Mouse (Mus musculus) layer of hippocampus, postnatal 14 days (tissue): ENCODE results near the gene Eif3g. TPM values are rescaled to one million over a fixed set of nuclear protein-coding genes. Genes with fewer than 3 reads are reported as not detected.

Experiments used
- DNase-seq, 2 experiments: peaks; one replicate each; pipeline ENCODE4 v3.0.0; 2021 to 2022; ENCODE audit warnings: low spot score in 2 of 2, mixed read lengths in 1 of 2
- total RNA-seq, 2 experiments: library from RNA; stranded (reverse); gene quantifications; 2 replicates each; pipeline ENCODE4 v1.2.3; 2021

Eif3g gene
- total RNA-seq, 2 experiments from 2014 or later = 114 to 123 TPM

DNA sequence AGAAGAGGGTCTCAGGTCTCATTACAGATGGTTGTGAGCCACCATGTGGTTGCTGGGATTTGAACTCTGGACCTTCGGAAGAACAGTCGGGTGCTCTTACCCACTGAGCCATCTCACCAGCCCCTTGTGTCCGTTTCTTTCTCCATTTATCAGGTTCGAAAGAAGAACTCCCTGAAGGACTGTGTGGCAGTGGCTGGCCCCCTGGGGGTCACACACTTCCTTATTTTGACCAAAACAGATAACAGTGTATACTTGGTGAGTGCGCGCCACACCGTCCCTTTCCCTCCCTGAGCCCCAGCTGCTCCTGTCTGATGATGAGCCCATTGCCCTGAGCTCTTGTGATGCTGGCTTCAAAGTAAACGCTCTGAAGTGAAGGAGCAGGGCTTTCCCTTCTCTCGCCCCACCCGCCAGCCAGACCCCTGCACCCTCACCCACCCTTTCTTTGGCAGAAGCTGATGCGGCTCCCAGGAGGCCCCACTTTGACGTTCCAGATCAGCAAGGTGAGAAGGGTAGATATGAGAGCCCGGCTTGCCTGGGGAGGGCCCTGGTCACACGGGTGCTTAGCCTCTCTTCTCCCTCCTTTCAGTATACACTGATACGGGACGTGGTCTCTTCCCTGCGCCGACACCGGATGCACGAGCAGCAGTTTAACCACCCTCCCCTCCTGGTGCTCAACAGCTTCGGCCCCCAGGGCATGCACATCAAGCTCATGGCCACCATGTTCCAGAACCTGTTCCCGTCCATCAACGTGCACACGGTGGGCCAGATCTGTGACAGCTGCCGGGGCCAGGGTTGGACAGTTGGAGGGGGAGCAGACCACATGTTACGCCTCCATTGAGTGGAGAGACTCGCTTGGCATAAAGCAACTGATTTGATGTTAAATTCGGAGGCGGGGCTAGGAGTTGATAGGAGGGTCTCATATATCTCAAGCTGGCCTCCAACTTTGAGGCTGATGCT lies 9.0 kb downstream of the Eif3g start:
- no peak for DNase-seq

DNA sequence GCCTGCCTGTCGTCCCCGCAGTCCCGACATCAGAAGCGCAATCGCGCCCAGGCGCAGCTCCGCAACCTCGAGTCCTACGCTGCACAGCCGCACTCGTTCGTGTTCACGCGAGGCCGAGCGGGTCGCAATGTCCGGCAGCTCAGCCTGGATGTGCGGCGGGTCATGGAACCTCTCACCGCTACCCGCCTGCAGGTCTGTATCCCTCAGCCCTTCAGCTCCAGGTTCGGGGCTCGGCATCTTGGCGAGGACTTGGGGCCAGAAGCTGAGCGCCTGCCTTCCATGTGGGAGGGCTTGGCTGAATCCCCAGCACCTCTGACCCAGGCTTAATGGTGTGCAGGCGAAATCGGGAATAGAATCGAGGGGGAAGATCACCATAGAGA lies 10.0 kb downstream of the Eif3g start:
- no peak for DNase-seq

DNA sequence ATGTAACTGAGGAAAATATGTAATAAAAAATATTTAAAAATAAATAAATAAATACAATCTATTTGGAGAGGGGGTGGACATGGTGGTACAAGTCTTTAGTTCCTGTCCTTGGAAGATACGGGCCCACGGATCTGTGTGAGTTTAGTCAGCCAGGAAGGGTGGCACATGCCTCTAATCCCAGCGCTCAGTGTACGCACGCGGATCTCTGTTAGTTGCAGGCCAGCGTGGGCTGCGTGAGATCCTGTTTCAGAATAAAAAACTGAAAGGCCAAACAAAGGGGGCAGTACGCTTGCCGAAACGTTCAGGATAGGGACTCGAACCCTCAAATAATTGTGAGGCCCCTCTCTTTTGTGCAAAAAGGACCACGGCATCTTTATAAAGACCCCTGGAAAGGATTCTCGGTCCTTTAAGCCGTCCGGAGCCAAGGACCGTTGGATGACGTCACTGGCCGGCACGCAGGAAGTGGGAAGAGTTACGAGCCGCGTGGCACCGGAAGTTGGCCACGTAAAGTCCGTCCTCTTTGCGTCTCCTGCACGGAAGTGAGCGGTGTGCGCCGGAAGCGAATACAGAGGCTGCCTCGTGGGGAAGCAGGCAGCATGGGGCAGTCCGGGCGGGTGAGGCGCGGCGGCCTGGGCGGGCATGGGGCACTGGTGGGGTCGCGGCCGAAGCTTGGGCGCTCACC lies 10.6 kb downstream of the Eif3g start, which contains the start of gene Ppan:
TSS of gene Ppan (plus strand) at position 472 of the 682 bp plus-strand sequence.
- peak; percentile 95 to 97 for DNase-seq

- DNase-seq = no peak
These were observed 11.2 kb downstream of the Eif3g start for GRCm38 (mm10) chr9:20887191-20887590.

DNA sequence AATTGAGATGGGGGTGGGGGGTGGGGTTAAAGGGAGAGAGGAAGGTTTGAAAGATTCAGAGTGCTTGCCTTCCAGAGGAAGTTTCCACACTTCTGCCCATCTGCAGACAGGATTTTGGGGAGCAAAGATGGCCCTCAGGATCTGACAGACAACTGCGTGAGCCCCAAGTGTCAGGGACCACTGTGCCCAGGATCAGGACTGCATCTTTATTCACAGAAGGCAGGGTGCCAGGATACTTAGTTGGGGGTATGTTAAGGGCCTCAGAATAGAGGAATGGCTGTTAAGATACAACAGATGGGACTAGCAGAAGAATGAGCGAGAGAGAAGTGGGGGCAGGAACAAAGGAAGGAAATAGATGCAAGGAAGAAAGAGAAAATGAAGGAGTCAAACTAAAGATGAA lies 11.9 kb downstream of the Eif3g start:
- no peak for DNase-seq

GRCm38 (mm10) chr9:20879097-20879792 lies 19.2 kb downstream of the Eif3g start, which contains the start of gene Angptl6:
Gene Angptl6, minus strand, starts transcription at chr9:20879727.
- no peak for DNase-seq

DNA sequence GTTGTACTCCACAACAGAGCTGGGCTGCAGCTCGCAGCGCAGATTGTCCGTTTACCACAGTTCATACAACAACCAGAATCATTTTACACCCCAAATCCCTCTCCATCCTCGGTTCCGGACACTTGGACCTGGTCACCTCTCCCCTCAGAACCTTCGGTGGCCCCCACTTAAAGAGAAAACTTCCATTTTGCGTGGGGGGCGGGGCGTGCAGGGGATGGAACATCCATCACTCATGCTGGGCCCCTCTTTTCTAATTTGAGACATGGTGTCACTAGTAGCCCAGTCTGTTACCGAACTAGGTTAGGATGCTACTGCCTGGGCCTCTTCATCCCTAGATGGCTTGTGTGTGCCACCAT lies 19.7 kb downstream of the Eif3g start:
- DNase-seq = no peak

DNA sequence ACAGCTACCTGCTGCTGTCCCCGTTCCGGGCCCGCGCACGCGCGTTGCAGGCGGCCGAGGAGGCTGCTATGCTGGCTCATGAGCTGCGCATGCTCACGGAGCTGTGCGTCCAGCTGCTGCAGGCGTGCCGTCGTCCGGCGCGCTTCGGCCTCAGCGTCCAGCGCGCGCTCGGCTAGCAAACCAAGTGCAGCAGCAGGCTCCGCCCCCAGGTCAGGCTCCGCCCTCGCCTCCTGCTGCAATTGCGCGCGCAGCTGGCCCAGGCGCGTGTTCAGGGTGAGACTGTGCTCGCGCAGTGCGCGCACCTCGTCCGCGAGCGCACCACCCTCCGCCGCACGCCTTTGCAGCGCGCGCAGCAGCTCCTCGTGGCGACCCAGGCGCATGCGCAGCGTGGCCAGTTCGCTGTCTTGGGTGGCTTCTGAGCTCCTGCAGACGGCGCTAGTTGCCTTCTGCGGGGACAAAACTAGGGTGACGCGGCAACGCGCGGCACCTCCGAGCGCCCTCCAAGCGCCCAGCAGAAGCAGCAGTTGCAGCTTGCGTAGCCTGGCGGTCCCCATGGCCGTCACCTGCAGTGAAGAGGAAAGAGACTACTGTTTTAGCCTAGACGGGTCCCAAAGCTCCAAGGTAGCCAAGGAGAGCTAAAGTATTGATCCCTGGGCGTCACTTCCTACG lies 20.2 kb downstream of the Eif3g start:
- peak; percentile 99 for DNase-seq

DNA sequence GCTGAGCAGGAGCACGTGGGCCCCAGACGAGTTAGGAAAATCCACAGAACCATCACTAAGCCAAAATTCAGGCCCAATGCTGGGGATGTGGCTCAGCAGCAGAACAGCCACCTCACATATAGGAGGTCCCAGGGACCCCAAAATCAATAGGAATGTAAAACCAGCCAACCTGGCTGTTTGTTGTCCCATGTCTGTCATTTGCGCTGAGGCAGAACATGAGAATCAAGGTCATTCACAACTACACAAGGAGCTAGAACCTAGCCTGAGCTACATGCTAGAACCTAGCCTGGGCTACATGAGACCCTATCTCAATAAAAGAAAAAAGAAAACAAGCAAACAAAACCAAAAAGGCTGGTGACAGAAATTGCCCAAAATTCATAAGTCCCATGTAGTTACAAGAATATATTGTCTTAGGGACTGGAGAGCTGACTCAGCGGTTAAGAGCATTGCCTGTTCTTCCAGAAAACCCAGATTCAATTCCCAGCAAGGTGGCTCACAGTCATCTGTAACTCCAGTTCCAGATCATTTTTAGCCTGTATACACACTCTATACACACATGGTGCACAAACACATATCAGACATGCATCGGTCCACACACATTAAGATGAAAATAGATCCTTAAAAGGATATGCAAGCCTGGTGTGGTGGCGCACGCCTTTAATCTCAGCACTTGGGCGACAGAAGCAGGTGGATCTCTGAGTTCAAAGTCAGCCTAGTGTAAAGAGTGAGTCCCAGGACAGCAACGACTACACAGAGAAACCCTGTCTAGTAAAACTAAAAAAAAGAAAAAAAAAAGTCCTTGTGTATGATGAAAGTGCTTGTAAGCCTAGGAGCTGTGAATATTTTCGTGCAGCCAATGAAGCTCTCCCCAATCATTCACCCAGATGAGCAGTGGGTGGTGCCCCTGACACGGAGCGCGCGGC lies 21.0 kb downstream of the Eif3g start:
- no peak for DNase-seq

- DNase-seq = no peak
These were observed 21.9 kb downstream of the Eif3g start for GRCm38 (mm10) chr9:20876318-20877117.

DNA sequence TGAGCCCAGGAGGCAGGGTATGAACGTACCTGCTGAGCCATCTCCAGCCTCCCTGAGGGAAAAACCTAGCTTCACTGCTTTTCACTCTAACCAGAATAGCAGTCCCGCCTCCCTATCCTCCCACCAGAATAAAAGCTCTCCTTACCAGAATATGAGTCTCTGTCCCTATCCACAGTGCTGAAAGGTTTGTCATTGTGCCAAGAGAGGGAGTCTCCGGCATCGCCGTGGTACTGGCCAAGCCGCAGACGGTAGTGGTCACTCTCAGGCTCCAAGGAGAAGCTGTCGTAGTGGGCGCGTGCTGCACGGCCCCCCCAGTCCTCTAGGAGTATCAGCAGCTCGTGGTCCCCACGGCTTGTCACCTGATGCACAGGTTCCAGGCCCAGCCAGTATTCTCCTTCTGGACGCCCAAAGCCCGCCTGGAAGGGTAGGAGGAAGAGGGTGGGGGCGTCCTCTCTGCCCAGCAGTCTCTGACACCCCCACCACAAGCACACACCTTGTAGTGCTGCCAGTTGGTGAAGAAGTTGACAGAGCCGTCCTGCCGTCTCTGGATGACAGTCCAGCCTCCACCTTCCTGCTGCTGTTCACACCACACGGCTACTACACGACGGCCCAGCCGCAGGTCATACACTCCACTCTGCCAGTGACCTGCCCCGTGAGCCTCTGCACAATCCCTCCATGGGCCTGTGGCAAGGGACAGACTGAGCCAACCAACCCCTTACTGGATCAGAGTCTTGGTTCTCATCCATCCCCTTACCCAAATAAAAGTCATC lies 23.2 kb downstream of the Eif3g start:
- DNase-seq = no peak

- DNase-seq = no peak
These were observed 24.9 kb downstream of the Eif3g start for GRCm38 (mm10) chr9:20873521-20873920.

DNA sequence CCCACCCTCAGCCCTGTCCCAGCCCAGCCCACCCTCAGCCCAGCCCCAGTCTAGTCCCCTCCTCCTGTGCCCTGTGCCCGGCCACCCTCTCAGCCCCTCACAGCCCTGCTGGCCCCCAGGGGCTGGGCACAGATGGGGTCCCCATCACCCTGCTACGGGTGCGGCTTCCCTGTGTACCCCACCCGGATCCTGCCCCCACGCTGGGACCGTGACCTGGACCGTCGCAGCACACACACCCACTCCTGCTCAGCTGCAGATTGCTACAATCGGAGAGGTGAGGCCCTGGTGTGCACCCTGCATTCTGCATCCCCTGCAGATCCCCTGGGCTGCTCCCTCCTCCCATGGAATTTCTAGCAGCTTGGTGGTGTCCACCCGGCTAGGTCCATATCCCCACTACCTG lies 25.4 kb downstream of the Eif3g start:
- DNase-seq = no peak

- no peak for DNase-seq
These were observed 27.9 kb downstream of the Eif3g start for GRCm38 (mm10) chr9:20870211-20871173.

- DNase-seq = no peak
These were observed 29.2 kb downstream of the Eif3g start for GRCm38 (mm10) chr9:20869246-20869645.

- DNase-seq = peak in 1 of 2 experiments; percentile 62
These were observed 29.9 kb downstream of the Eif3g start, which contains the start of gene A230050P20Rik for GRCm38 (mm10) chr9:20868448-20869001. Gene A230050P20Rik, plus strand, starts transcription at chr9:20868642.

DNA sequence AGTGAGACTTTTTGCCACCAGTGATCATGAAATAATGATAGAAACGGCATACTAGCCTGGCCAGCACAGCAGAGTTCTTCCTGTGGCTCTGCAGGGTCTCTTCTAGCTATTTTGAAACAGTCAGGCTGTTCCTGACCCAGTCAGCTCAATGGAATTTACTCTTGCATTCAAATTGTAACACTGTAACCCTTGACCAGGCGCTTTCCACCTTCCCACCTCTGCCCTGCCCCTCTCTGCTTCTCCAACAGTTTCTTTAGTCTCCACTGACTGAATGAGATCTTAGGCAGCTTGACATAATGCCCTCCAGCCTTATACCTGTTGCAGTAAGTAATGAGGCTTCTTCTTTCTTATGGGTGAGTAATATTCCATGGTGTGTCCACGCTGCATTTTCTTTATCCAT lies 31.5 kb downstream of the Eif3g start:
- DNase-seq = no peak
